Mouse (Mus musculus): ENCODE results near the gene Polg2.
A peak's percentile ranks its signal among the peaks of the same experiment; 100 is the strongest.
"Not testable (repeated sequence)": the region's sequence is repeated elsewhere in the genome, so short reads cannot be mapped to it uniquely, and the experiment has no call there.

The Polg2 gene

DNA sequence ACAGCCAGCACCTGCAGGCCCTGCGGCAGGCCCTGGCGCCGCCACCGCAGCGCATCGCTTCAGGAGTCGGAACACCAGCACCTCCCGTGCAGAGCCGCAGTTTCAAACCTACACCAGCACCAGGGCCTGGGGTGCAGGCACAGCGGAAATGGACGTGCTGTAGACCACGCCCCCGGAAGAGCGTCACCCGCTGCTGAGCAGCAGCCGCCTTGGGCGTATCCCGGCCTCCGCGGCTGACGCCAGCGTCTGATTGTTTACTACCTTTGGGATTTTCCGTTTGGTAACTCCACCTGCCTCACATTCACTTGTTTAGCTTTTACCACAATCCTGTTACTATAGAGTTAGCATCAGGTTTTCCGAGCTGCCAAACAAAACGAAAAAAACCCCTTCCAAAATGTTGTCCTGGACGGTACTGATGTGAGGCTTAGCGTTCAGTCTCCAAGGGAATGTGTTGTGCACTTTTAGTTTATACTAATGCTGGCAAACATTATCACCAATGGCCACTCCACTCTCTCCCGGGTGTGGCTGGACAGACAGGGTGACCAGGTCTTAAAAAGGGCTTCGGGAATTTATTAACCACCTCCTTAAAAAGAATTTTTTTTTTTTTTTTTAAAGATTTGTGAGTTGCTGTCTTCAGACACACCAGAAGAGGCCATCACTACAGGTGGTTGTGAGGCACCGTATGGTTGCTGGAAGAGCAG is at the start of gene Polg2:
Gene Polg2, minus strand, starts transcription at position 150 of the 701 bp plus-strand sequence.
- peak; percentile 97 for DNase-seq (ENCODE audit: low spot score)

DNA sequence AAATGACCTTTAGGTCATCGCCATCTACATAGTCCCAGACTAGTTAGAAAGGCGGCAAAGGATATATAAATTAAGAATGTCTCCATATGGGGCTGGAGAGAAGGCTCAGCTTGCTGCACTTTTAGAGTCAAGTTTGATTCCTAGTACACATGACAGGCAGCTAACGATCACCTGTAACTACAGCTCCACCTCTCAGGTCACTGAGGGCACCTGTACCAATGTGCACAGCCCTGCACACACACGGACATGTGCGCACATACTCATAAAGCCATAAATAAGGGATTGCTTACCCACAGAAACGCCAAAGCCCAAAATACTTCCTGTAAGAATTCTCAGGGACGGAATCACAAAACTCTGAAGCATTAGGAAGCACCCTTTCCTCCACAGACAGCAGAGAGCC is 48.7 kb upstream of the Polg2 start:
- no peak for DNase-seq (ENCODE audit: low spot score)

DNA sequence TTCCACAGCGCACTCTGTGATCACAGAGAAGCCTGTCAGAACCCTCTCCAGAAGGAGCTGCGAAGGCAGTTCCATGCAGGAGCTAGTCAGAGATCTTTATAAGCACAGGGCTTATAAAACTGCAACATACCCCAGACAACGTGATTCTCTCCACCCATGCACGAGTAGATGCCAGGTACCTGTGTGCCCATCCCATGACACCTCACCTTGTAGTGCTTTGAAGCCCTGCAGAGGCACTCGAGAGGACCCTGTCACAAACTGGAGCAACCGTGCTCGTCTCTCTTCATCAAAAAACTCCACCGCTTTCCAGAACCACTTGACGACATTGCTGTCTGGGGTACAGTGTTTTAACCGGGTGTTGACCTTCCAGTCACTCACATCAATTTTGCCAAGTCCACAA is 45.1 kb upstream of the Polg2 start:
- DNase-seq (ENCODE audit: low spot score): no peak

DNA sequence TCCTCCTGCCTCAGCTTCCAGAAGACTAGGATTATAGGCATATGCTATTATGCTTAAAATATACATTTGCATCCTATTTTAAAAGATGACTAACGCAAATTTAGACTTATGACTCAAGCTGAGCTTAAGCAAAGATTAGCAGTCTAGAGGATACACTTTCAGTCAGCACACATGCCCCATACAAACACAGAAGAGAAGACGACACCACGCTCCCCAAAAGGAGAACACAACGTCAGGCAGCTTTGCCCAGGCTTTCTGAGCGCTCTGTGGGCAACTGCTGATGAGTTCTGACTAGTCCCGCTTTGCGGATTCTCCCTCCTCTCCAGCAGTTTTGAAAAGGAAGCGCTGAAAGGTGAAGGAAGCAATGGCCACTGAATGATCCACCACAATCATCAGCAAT is 44.4 kb upstream of the Polg2 start:
- DNase-seq (ENCODE audit: low spot score): no peak

DNA sequence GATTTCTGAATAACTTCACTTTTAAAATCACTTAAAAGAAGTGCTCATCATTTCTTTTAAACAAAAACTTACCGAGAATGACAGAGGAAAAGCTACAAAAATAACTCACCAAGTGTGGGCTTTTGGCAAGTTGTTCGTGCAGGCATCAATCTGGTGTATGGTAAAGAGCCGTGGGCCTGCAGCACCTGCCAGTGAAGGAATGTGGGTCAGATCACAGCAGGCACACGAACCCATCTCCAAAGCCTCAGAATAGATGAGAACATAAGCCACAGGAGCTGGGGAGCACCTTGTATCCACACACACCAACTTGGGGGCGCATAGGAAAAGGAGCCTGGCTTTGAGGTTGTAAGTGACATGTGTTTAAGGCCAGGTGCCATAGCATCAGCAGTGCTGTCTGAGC is 43.6 kb upstream of the Polg2 start:
- DNase-seq (ENCODE audit: low spot score): no peak

DNA sequence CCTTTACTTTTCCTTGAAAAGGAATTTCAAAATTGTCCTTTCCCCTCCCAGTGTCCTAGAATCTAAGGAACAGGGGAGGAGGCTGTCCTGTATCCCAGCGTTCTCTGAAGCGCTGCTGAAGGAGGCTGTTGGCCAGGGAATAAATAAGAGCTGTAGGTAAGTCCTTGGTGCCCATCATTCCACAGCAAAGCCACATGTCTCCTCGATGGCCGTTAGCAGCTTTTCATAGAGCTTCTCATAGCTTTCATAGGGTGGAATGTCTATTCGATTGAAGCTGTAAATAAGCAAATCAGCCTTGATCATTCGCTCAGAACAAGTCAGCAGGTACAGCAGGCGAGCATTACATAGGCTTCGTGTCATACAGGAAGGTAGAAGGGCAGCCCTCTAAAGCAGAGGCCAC is 43.2 kb upstream of the Polg2 start:
- no peak for DNase-seq (ENCODE audit: low spot score)

DNA sequence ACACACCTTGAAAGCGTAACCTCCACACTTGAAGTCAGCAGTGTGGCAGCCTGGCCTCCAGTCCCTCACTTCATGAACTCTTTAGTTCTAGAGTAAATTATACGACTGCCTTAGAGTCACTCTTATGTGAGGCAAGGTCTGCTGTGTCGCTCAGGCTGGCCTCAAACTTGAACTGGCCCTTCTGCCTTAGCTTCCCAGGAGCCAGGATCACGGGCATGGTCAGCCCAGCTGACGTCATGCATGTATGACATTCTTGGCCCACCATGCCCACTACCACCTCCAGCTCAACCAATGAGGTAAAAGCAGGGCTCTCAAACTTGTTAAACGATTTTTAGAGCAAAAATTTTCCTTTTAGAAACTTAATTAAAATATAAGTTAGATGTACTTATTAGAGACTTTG is 42.1 kb upstream of the Polg2 start:
- DNase-seq (ENCODE audit: low spot score): no peak

DNA sequence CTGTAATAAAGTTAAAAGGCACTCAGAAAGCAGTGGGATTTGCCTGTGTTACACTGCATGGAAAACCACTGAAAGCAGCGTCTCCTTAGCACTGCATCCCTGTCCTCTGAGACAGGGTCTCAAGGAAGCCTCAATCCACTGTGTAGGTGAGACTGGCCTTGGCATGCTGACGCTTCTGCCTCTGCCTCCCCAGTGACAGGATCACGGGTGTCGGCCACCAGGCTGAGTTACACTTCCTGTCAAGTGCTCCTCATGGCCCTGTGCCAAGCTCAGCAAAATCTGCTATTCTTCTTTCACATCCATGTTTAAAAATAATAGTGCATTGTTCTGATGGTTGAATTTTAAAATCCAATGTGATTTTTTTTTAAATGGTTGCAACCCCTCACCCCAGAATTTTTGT is 41.6 kb upstream of the Polg2 start:
- DNase-seq (ENCODE audit: low spot score): no peak

DNA sequence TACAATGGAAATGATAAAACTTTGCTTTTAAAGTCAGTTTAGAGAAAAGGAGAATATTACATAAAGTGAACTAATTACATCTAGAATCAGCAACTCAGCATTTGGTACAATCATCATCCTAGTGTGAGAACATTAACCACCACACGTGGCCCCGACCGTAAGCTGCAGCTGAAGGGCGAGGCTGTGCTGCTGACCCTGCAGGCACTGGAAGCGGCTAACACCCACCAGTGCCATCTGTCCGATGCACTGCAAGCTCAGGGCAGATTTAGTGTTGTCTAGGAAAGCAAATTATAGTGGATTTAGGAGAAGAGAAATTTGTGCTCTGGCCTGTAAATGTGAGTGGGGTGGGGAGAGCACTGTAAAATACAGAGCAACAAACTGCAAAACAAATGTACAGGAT is 40.9 kb upstream of the Polg2 start:
- DNase-seq (ENCODE audit: low spot score): no peak

DNA sequence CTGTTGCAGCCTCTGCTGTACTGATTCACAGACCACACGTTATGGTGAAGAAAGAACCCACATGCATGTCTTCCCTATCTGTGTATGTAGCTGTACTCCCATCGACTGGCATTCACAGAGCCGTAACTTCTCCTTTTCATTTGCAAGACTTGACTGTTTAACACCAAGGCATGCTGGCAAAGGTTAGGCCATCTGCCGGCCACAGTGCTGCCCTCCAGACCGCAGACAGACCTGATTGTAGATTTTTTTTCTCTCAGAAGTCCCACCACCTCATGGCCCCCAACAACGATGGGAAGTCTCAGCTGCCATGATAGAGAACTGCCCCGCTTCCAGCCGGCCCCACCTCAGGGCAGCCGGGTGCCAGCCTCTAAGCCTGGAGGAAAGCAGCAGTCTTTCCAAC is 40.3 kb upstream of the Polg2 start:
- DNase-seq (ENCODE audit: low spot score): no peak

DNA sequence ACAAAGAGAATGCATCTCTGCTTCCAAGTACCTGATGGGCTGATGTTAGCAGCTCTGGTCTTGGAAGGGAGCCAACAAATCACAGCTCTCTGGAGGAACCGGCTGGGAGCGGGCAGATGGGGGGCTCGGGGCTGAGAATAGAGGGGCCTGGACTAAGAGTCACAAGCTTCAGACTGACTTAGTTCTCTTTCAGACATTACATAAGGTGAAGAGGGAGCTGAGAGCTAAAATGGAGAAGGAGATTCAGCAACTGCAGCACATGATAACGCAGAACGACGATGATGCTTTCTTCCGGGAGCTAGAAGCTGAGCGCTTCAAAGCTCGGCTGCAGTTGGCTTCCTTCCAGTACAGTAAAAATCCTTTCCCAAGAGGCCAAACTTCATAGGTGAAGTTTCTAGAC is 39.0 kb upstream of the Polg2 start:
- no peak for DNase-seq (ENCODE audit: low spot score)

DNA sequence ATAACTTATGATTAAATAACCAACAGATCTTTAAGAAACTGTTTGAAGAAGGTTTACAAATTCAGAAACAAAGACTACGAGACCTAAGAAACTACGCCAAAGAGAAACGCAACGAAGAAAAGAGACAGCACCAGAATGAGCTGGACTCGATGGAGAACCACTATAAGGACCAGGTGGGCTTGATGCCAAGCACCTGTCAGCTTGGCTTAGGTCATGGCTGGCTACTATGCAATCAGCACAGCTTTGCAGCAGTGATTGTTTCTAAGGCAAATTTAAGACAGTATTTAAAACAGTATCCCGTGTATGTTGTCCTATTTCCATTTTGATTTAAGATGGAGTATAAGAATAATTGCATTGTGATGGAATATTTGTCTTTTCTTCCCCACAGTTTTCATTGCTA is 38.5 kb upstream of the Polg2 start:
- no peak for DNase-seq (ENCODE audit: low spot score)

DNA sequence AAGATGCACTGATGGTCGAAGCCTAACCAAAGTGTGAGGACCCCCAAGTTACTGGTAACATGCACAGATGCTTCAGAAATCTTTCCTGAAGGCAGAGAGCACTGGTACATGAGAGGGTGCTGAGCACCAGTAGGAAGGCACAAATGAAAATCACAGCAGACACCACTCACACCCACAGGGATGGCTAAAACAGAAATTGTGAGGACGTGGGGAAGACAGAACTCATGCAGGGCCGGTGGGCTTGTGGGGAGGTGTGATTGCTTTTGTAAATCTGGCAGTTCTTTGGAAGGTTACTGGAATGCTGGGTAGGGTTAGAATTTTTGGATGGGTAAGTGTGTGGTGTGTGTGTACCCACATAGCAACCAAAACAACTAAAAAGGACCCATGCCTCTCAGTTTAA is 37.8 kb upstream of the Polg2 start:
- no peak for DNase-seq (ENCODE audit: low spot score)

DNA sequence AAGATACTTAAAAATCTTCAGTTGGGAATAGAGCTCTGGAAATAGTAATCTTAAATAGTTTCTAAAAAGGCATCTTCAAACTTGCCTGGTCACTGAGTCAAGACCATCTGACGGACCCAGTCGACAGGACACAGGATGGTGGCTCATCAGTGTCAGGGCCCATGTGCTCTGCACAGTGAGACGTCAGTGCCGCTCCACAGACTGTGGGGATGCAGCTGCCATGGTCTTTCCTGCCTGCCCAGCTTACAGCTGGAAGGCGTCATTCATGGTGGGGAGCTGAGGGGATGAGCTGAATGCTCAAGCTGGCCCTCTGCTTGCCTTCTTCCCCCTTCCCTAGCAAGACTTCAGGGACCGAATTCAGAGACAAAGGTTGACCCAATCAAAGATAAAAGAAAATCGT is 37.0 kb upstream of the Polg2 start:
- DNase-seq (ENCODE audit: low spot score): no peak

DNA sequence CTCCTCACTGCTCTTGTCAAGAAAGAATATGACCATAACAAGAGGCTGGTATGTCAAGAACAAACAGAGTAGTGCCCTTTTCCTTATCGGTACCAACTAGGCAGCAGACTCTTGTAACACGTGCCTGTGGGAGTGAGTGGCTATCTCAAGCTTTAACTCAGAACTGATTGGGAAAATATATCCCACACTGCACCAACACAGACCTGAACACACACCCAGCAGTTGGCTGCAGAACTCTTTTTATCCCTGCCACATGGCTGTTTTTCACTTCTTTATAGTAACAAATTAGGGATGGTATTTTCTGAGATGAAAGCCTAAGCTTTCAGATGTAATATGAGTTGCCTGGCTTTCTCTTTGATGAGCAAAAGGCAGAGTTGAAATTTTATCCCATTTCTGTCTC is 36.4 kb upstream of the Polg2 start:
- no peak for DNase-seq (ENCODE audit: low spot score)

DNA sequence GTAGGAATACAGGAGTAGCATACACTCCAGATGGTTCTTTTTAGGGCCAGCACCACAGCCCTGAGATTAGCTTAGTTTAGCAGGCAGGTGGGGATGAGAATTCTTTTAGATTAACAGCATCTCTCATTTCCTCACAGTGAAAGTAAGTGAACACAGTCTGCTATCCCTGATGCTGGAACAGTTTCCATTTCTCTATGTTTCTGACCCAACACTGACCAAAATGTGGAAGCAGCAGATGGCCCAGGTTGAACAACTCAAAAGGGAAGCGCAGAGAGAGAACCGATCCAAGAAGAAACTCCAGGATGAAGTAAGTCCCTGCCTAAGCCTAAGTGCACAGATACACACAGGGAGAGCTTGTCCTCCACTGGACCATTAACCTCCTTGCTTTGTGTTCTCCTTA is 36.0 kb upstream of the Polg2 start:
- no peak for DNase-seq (ENCODE audit: low spot score)

DNA sequence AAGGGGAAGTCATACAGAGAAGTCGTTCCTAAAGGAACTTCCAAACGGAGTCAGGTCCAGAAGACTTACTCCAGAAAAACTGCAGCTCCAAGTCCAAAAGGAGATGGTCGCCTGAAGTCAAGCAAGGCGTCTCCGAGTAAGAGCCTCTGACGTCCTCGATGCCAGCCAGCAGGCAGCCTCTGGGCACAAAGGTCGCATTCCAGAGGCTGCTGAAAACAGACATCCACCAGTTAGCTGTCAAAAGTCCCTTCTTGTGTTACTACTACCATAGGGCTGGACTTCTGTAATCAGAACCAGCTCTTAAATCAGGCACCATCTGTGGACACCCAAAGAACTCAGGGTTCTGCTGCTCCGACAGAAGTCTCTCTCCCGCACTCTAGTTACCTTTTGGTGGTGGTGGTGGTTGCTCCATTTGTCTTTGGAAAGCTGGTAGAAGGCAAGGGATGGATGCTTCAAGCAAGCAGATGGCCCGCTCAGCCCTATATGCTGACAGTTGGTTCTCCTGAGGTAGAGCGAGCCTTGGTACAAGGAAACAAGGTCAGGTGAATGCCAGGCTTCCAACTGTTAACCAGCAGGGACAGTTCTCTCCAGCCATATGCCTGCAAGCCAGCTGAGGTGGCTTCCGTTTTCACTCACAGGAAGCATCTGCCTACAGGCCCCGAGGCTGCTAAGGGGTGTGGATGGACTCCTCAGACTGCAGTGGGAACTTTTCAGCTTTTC is 35.4 kb upstream of the Polg2 start:
- DNase-seq (ENCODE audit: low spot score): peak; percentile 17

DNA sequence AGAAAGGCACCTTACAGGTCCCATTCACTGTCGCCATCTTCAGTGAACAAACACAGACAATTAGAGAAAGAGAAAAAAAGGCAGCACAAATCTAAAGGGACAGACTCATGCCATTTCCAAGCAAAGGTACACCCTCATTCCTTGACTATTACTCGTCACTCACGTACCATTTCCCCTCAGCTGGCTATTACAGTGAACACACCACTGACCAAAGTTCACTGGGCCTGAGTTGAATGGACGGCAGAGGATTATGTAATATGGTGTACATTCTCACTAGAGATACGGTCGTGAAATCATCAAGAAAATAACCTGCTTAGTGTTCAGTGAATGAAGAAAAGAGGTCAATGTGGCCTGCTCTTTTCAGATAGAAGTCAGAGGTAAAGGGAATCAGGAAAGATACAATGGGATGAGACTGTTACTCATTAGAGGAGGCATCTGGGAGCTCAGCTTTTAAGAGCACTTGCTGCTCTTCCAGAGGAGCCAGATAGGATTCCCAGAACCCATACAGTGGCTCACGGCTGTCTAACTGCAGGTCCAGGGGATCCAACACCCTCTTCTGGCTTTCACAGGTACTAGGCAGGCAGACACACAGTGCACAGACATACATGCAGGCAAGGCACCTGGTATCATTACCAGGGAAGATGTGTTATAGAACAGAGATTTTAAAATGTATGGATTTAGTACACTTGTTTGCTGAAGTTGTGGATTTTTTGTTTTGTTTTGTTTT is 33.2 kb upstream of the Polg2 start:
- no peak for DNase-seq (ENCODE audit: low spot score)

DNA sequence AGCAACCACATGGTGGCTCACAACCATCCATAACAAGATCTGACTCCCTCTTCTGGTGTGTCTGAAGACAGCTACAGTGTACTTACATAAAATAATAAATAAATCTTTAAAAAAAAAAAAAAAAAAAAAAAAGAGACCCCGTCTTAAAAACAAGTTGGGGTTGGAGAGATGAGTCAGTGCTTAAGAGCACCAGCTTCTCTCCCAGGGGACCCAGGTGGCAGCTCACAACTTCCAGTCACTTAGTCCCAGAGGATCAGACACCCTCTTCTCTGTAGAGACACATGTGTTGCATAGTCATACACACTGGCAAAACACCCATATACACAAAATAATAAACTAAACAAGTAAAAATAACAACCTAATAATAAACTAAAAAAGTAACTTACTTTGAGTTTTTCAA is 28.1 kb upstream of the Polg2 start:
- DNase-seq (ENCODE audit: low spot score): not testable (repeated sequence)

DNA sequence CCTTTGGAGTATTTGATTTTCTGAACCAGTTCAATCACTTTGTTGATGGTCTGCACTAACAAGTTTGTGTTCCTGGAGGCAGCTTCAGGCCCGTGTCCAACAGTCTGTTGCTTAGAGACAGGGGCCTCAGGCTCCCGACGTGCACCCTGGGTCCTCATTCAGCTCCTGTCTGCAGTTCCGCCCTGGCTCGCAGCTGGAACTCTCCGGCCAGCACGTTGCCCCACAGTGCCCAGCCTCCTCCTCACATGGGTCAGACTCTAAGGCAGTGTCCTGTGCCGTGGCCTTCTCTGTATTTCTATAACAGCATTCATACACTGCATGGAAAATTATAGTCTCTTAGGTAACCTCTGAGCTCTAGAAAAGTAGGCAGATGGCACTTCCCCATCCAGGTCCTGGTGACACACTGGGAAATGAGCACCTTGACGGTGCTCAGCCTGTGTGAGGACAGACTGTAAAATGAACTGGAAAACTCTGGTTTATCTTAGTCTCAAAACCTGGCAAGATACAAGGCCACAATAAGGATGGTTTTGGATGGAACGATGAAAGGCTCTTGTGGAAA is 22.8 kb upstream of the Polg2 start:
- DNase-seq (ENCODE audit: low spot score): no peak

DNA sequence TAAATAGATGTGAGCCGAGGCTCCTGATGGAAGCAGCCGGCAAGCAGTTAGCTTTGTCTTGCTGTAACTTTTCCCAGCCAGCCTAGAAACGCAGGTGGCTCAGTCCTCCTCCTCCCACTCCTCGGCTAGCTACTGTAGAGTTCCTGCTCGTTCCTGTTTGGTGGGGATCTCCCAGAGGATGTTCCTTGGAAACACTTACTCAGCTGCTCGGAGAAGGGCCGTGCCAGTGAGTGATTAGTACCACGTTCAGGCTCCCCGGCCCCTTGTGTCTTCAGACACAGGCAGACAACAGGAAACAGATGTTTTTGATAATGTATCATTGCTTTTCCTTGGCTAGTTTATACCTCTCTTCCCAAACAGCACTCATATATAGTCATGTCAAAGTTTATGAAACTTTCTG is 16.3 kb upstream of the Polg2 start:
- DNase-seq (ENCODE audit: low spot score): peak; percentile 40

DNA sequence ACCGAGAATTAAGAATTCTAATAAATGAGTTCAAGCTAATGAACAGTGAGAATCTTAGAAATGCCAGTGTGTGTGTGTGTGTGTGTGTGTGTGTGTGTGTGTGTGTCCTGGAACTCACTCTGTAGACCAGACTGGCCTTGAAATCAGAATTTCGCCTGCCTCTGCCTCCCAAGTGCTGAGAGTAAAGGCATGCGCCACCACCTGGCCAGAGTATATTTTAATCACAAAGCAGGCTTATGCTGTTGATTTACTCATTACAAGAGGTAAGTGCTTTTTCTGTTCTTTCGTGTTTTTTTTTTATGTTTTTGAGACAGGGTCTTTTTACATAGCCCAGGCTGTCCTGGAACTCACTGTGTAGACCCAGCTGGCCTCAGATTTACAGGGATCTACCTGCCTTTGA is 14.5 kb upstream of the Polg2 start:
- DNase-seq (ENCODE audit: low spot score): peak; percentile 13

DNA sequence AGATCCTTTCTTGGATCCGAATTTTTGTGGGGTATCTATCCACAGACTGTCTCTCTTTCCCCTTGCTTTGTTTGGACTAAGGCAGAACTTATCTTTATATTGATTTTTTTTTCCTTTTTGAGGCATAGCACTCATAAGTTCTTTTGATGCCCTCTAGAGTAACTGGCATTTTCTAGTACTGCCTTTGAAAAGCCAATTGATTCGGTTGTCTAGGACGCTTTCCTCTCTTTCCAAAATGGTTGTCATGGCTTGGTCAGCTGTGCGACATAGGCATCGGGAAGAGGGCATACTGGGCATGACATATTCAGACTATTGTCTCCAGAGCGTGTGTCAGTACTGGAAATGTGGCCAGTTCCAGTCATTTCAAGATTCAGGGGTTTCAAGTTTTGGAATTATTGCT is 10.3 kb upstream of the Polg2 start:
- peak; percentile 74 for DNase-seq (ENCODE audit: low spot score)
